9 mouse cellular contexts compared by ENCODE assay signal in genomic region chr2:26273611-26274010, GRCm38 (mm10). TPM values are rescaled to one million over a fixed set of nuclear protein-coding genes. Genes with fewer than 3 reads are reported as not detected.
DNase-seq lines count a peak whose midpoint lies in the region; ATAC-seq and TF ChIP-seq lines count a peak whose summit lies in the region.
"Had no signal": no experiment of that assay in that cellular context is flagged by ENCODE, and none has a peak within 500 bp of the region (broad histone marks: within the 10 kb centered on the region; RNA-seq: fewer than 3 reads in every experiment).

No protein-coding gene starts in this region.

- peak; percentile 83 for TF ChIP-seq CTCF in bone marrow macrophage, adult 2 months (IDR thresholded peaks at IDR 0.05; ENCODE audit: low read depth, low read length)
- TF ChIP-seq CTCF in small intestine, adult 2 months (IDR thresholded peaks at IDR 0.05; ENCODE audit: extremely low read depth, insufficient read length, insufficient replicate concordance, low read depth, low read length): peak; percentile 71; the same call in 1 of the 2 replicates

- no peaks in the 10 kb centered on the region for H3K4me1 ChIP-seq in bone marrow macrophage, adult 2 months (ENCODE audit: control insufficient read depth, insufficient read depth, low read length)
- peaks cover 6% of the 10 kb centered on the region for H3K4me1 ChIP-seq in hindbrain, embryonic 12.5 days
- no peaks in the 10 kb centered on the region for H3K4me1 ChIP-seq in small intestine, adult 2 months (ENCODE audit: control insufficient read depth, insufficient read depth, insufficient read length, low read length)
- H3K4me1 ChIP-seq: liver, embryonic 15.5 days had no signal

- DNase-seq in CD4-positive, CD25-positive, alpha-beta regulatory T cell, adult 2 months (ENCODE audit: low read depth, low spot score): peak; percentile 45
- peak; percentile 29 for DNase-seq in layer of hippocampus, adult 9-10 months (ENCODE audit: low spot score)

- ATAC-seq in CD4-positive, CD25-positive, alpha-beta regulatory T cell, adult 4 months: no peak
- 0 out of 2 replicates have a peak, but pooled peaks have one; percentile 51 for ATAC-seq in erythroblast, adult 5-6 weeks (replicated peaks; ENCODE audit: low FRiP score, poor library complexity, severe bottlenecking)
- 0 out of 2 replicates have a peak, but pooled peaks have one; percentile 32 for ATAC-seq in hindbrain, embryonic 12.5 days (ENCODE audit: low FRiP score)
- peak; percentile 64 for ATAC-seq in megakaryocyte progenitor cell, adult 5-6 weeks (replicated peaks; ENCODE audit: poor library complexity)

- H3K4me3 ChIP-seq in bone marrow macrophage, adult 2 months (ENCODE audit: insufficient read depth, low read length): no peak overlapping the region
- H3K4me3 ChIP-seq in hindbrain, embryonic 12.5 days: no peak overlapping the region
- H3K4me3 ChIP-seq in small intestine, adult 2 months (ENCODE audit: low read depth, low read length): no peak overlapping the region
- H3K4me3 ChIP-seq: liver, embryonic 15.5 days had no signal

- 27% methylated on average over 7 of the region's 7 CpGs for WGBS in hindbrain, embryonic 12.5 days
- WGBS in small intestine, adult 2 months: 17% methylated on average over 7 of the region's 7 CpGs

- no peaks in the 10 kb centered on the region for H3K27me3 ChIP-seq in hindbrain, embryonic 12.5 days
- no peaks in the 10 kb centered on the region for H3K27me3 ChIP-seq in small intestine, adult 2 months (ENCODE audit: control insufficient read depth, insufficient read depth, low read length)
- H3K27me3 ChIP-seq: liver, embryonic 15.5 days had no signal

- H3K9ac ChIP-seq in hindbrain, embryonic 12.5 days: 0 out of 2 replicates have a peak overlapping the region, but pooled peaks have one; percentile 9
- H3K9ac ChIP-seq: liver, embryonic 15.5 days had no signal

- no peaks in the 10 kb centered on the region for H3K9me3 ChIP-seq in hindbrain, embryonic 12.5 days (replicated peaks)
- H3K9me3 ChIP-seq: liver, embryonic 15.5 days had no signal

- H3K27ac ChIP-seq in bone marrow macrophage, adult 2 months (ENCODE audit: insufficient read depth, low read depth, low read length): no peak overlapping the region
- H3K27ac ChIP-seq in hindbrain, embryonic 12.5 days: no peak overlapping the region
- H3K27ac ChIP-seq in small intestine, adult 2 months (ENCODE audit: insufficient read depth, low read depth, low read length): no peak overlapping the region
- H3K27ac ChIP-seq: liver, embryonic 15.5 days had no signal

- no peaks in the 10 kb centered on the region for H3K36me3 ChIP-seq in hindbrain, embryonic 12.5 days
- no peaks in the 10 kb centered on the region for H3K36me3 ChIP-seq in small intestine, adult 2 months (ENCODE audit: control insufficient read depth, insufficient read depth, low read length)
- H3K36me3 ChIP-seq: liver, embryonic 15.5 days had no signal

- no peak for TF ChIP-seq POLR2A in bone marrow macrophage, adult 2 months (IDR thresholded peaks at IDR 0.05; ENCODE audit: borderline replicate concordance, low read depth, low read length)
- TF ChIP-seq POLR2A in small intestine, adult 2 months (IDR thresholded peaks at IDR 0.05; ENCODE audit: low read depth, low read length): no peak

- no peak overlapping the region for H3K4me2 ChIP-seq in hindbrain, embryonic 12.5 days (replicated peaks)
- H3K4me2 ChIP-seq: liver, embryonic 15.5 days had no signal

RNA-seq across cellular contexts. Expression of gene Ccdc187, which starts 20.7 kb away (rescaled TPM):
- polyA plus RNA-seq in CD4-positive, CD25-positive, alpha-beta regulatory T cell, adult 4 months (2017; shearing (Covaris generic)): not detected
- polyA plus RNA-seq in bone marrow macrophage, adult 2 months (2012; ENCODE audit: insufficient read depth, insufficient read length, missing spikeins): not detected in 2 replicates
- total RNA-seq in erythroblast, adult 5-6 weeks (2015; ENCODE audit: low replicate concordance): not detected in 2 replicates
- total RNA-seq in erythroblast, adult 5-6 weeks (2017; ENCODE audit: low replicate concordance): not detected in 2 replicates
- polyA plus RNA-seq in hindbrain, embryonic 12.5 days (2016; fragmentation: Nextera tagmentation; extraction: Ambion mirVana): 0.31 and 0.37 TPM in 2 replicates
- not detected in 2 replicates for total RNA-seq in megakaryocyte progenitor cell, adult 5-6 weeks (2015)
- not detected in 2 replicates for total RNA-seq in megakaryocyte progenitor cell, adult 5-6 weeks (2017)
- 0.34 and 0.36 TPM in 2 replicates for polyA plus RNA-seq in small intestine, adult 2 months (2012; rRNA removed)

RNA-seq across cellular contexts. Expression of gene Qsox2, which starts 36.3 kb away (rescaled TPM):
- 1 to 10 TPM; 2.0 to 2.1 TPM for polyA plus RNA-seq in CD4-positive, CD25-positive, alpha-beta regulatory T cell, adult 4 months (2017; shearing (Covaris generic))
- polyA plus RNA-seq in bone marrow macrophage, adult 2 months (2012; ENCODE audit: insufficient read depth, insufficient read length, missing spikeins): 4.2 and 5.6 TPM in 2 replicates
- total RNA-seq in erythroblast, adult 5-6 weeks (2015; ENCODE audit: low replicate concordance): 1.7 and 2.1 TPM in 2 replicates
- total RNA-seq in erythroblast, adult 5-6 weeks (2017; ENCODE audit: low replicate concordance): 0.60 and 1.7 TPM in 2 replicates
- 19.6 and 20.3 TPM in 2 replicates for polyA plus RNA-seq in hindbrain, embryonic 12.5 days (2016; fragmentation: Nextera tagmentation; extraction: Ambion mirVana)
- 6.9 and 10.3 TPM in 2 replicates for total RNA-seq in megakaryocyte progenitor cell, adult 5-6 weeks (2015)
- 5.3 and 5.9 TPM in 2 replicates for total RNA-seq in megakaryocyte progenitor cell, adult 5-6 weeks (2017)
- 10.9 TPM in 2 replicates for polyA plus RNA-seq in small intestine, adult 2 months (2012; rRNA removed)

RNA-seq across cellular contexts. Expression of gene Gpsm1, which starts 41.7 kb away (rescaled TPM):
- polyA plus RNA-seq in CD4-positive, CD25-positive, alpha-beta regulatory T cell, adult 4 months (2017; shearing (Covaris generic)): 1 to 10 TPM; 3.3 to 4.9 TPM
- polyA plus RNA-seq in bone marrow macrophage, adult 2 months (2012; ENCODE audit: insufficient read depth, insufficient read length, missing spikeins): 5.3 and 5.5 TPM in 2 replicates
- 0.77 and 1.5 TPM in 2 replicates for total RNA-seq in erythroblast, adult 5-6 weeks (2015; ENCODE audit: low replicate concordance)
- 1.7 and 2.0 TPM in 2 replicates for total RNA-seq in erythroblast, adult 5-6 weeks (2017; ENCODE audit: low replicate concordance)
- polyA plus RNA-seq in hindbrain, embryonic 12.5 days (2016; fragmentation: Nextera tagmentation; extraction: Ambion mirVana): 125 and 133 TPM in 2 replicates
- total RNA-seq in megakaryocyte progenitor cell, adult 5-6 weeks (2015): 6.7 and 7.1 TPM in 2 replicates
- total RNA-seq in megakaryocyte progenitor cell, adult 5-6 weeks (2017): 7.4 and 11.9 TPM in 2 replicates
- polyA plus RNA-seq in small intestine, adult 2 months (2012; rRNA removed): 7.1 and 8.1 TPM in 2 replicates

Comparison
In these comparisons a context has a peak if more than half of its experiments do, and no peak if none do; other contexts are left out.
1. RNA of gene Gpsm1, which starts 41.7 kb away (polyA plus RNA-seq): 125 to 133 TPM in hindbrain, embryonic 12.5 days; 7.1 to 8.1 TPM in small intestine, adult 2 months, 5.3 to 5.5 TPM in bone marrow macrophage, adult 2 months and 3.3 to 4.9 TPM in CD4-positive, CD25-positive, alpha-beta regulatory T cell, adult 4 months; every median in the first group is over 10 times any median in the second.